Mouse (Mus musculus) myocyte (in vitro differentiated cells): ENCODE results near the gene Thegl. TPM values are rescaled to one million over a fixed set of nuclear protein-coding genes. Genes with fewer than 3 reads are reported as not detected.

Experiments
- H3K27me3 ChIP-seq: one replicate; pipeline ENCODE4 v1.6.1; 2011; ENCODE audit not compliant: control insufficient read depth, insufficient read depth, insufficient read length
- H3K36me3 ChIP-seq: one replicate; pipeline ENCODE4 v1.6.1; 2011; ENCODE audit not compliant: control insufficient read depth, insufficient read depth
- H3K4me2 ChIP-seq: one replicate; pipeline ENCODE4 v1.6.1; 2011; ENCODE audit warnings: low read depth, control low read depth
- H3K4me3 ChIP-seq: one replicate; pipeline ENCODE4 v1.5.1; 2011; ENCODE audit warnings: mild to moderate bottlenecking, control low read depth, moderate library complexity
- H3K79me2 ChIP-seq: one replicate; pipeline ENCODE4 v1.6.1; 2011; ENCODE audit not compliant: control insufficient read depth, insufficient read depth
- H3ac ChIP-seq: one replicate; pipeline ENCODE4 v1.6.1; 2011; ENCODE audit not compliant: control insufficient read depth, insufficient read length
- CEBPB ChIP-seq: IDR thresholded peaks from 2 replicates; pipeline ENCODE4 v1.6.1; 2011; ENCODE audit warnings: mild to moderate bottlenecking, moderate library complexity; ENCODE audit not compliant: poor library complexity, insufficient read depth, severe bottlenecking
- E2F4 ChIP-seq: IDR thresholded peaks from one replicate; pipeline ENCODE4 v1.6.1; 2011; ENCODE audit warnings: mild to moderate bottlenecking, control low read depth, moderate library complexity; ENCODE audit not compliant: insufficient read depth
- MAX ChIP-seq: IDR thresholded peaks from one replicate; pipeline ENCODE4 v1.6.1; 2011; ENCODE audit warnings: low read depth, mild to moderate bottlenecking, control low read depth
- MYOD1 ChIP-seq, 3 experiments: IDR thresholded peaks; one replicate each; pipeline ENCODE4 v1.6.1; 2011; ENCODE audit warnings: control low read depth in 2 of 3, low read depth in 2 of 3, mild to moderate bottlenecking in 2 of 3, moderate library complexity in 1 of 3; ENCODE audit not compliant: insufficient read length in 2 of 3, control insufficient read depth in 1 of 3
- MYOG ChIP-seq, 3 experiments: IDR thresholded peaks; one replicate each; pipeline ENCODE4 v1.6.1; 2011; ENCODE audit warnings: control low read depth in 2 of 3, low read depth in 2 of 3, mild to moderate bottlenecking in 2 of 3; ENCODE audit not compliant: insufficient read length in 2 of 3, control insufficient read depth in 1 of 3, insufficient read depth in 1 of 3
- POLR2A ChIP-seq: IDR thresholded peaks from one replicate; pipeline ENCODE4 v1.6.1; 2011; ENCODE audit warnings: low read depth, mild to moderate bottlenecking, control low read depth, moderate library complexity; ENCODE audit not compliant: insufficient read length
- POLR2AphosphoS2 ChIP-seq: IDR thresholded peaks from one replicate; pipeline ENCODE4 v1.6.1; 2011; ENCODE audit warnings: low read depth, control low read depth; ENCODE audit not compliant: insufficient read length
- REST ChIP-seq: IDR thresholded peaks from one replicate; pipeline ENCODE4 v1.6.1; 2011; ENCODE audit warnings: mild to moderate bottlenecking, control low read depth, moderate library complexity; ENCODE audit not compliant: insufficient read depth, insufficient read length
- SRF ChIP-seq: IDR thresholded peaks from one replicate; pipeline ENCODE4 v1.6.1; 2011; ENCODE audit warnings: low read depth; ENCODE audit not compliant: control insufficient read depth, insufficient read length
- TCF12 ChIP-seq: IDR thresholded peaks from one replicate; pipeline ENCODE4 v1.6.1; 2011; ENCODE audit warnings: mild to moderate bottlenecking, control low read depth; ENCODE audit not compliant: poor library complexity, insufficient read depth, severe bottlenecking
- TCF3 ChIP-seq: IDR thresholded peaks from one replicate; pipeline ENCODE4 v1.6.1; 2011; ENCODE audit warnings: low read depth, control low read depth; ENCODE audit not compliant: insufficient read length
- USF1 ChIP-seq: IDR thresholded peaks from one replicate; pipeline ENCODE4 v1.6.1; 2011; ENCODE audit warnings: low read depth, mild to moderate bottlenecking, control low read depth, moderate library complexity
- polyA plus RNA-seq: library from polyadenylated mRNA; unstranded; fragments of >200 nt; fragmentation: generic; extraction: Trizol; gene quantifications from one replicate; pipeline ENCODE4 v1.2.1, GENCODE M21; 2012; ENCODE audit warnings: missing spikeins

Gene Thegl
- polyA plus RNA-seq, 1 experiment, result not detected

DNA sequence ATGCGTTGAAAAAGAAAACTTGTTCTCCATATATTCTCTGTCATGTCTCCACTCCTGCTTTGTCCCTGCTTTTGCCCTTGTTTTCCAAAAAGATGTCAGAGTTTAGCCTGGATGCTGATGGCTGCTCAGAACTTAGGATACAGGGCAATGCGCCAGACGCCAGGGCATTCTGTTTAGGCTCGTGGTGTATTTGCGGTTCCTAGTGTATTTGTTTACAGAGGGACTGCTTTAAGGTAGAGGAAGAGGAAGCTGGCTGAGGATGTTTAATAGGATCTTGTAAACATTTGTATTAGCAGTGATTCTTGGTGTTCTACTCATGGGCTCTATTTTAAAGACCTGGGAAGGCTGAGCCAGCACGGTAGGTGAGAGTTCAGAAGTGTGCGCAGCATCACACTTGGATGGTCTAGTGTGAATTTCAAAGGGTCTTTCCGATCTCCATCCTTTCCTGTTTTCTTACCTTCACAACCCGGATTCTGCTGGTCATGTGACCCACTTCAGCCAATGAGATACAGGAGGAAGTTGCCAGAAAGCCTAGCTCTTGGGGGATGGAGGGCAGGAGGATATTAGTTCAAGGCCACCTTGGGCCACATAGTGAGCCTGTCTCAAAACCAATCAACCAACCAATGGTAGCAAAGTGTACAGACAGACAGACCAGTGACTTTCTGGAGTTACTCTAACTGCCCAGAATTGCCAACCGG, 70.1 kb downstream of the Thegl start:
- no peak overlapping the region for H3K4me3 ChIP-seq
- H3K36me3 ChIP-seq, result no peaks in the 10 kb centered on the region
- TF ChIP-seq MYOG (IDR thresholded peaks at IDR 0.05; ENCODE audit: control insufficient read depth in 1 of 3, insufficient read depth in 1 of 3, insufficient read length in 2 of 3, low read depth in 2 of 3) (no peak), MYOD1 (IDR thresholded peaks at IDR 0.05; ENCODE audit: control insufficient read depth in 1 of 3, insufficient read length in 2 of 3, low read depth in 2 of 3) (no peak), USF1 (peak; percentile 35)
- no peak overlapping the region for H3ac ChIP-seq
- no peaks in the 10 kb centered on the region for H3K27me3 ChIP-seq
- no peaks in the 10 kb centered on the region for H3K79me2 ChIP-seq
- H3K4me2 ChIP-seq, result no peak overlapping the region

DNA sequence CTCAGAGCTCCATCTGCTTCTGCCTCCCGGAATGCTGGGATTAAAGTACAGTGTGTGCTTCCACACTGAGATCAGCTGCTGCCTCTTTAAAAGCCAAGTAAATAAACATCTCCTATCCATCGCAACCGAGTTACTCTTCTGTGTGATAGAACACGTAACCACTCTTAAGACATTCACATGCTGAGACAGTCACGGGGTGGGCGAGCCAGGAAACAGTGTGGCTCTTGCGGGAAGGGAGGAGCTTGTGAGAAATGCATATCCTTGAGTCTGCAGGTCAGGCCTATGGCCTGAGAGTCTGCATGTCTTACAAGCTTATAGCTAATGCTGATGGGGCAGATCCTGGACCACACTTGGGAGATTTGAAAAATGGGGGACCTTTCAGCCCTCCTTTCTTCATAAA, 70.7 kb downstream of the Thegl start:
- Histone ChIP-seq H3K4me3 (no peak overlapping the region), H3K79me2 (no peaks in the 10 kb centered on the region), H3K4me2 (no peak overlapping the region), H3K27me3 (no peaks in the 10 kb centered on the region), H3ac (no peak overlapping the region), H3K36me3 (no peaks in the 10 kb centered on the region)
- TF ChIP-seq TCF3 (no peak), MYOG (IDR thresholded peaks at IDR 0.05; ENCODE audit: control insufficient read depth in 1 of 3, insufficient read depth in 1 of 3, insufficient read length in 2 of 3, low read depth in 2 of 3) (no peak), USF1 (no peak), REST (no peak), CEBPB (no peak), POLR2A (no peak), SRF (no peak), MYOD1 (IDR thresholded peaks at IDR 0.05; ENCODE audit: control insufficient read depth in 1 of 3, insufficient read length in 2 of 3, low read depth in 2 of 3) (no peak), E2F4 (no peak), POLR2AphosphoS2 (no peak), TCF12 (no peak)

DNA sequence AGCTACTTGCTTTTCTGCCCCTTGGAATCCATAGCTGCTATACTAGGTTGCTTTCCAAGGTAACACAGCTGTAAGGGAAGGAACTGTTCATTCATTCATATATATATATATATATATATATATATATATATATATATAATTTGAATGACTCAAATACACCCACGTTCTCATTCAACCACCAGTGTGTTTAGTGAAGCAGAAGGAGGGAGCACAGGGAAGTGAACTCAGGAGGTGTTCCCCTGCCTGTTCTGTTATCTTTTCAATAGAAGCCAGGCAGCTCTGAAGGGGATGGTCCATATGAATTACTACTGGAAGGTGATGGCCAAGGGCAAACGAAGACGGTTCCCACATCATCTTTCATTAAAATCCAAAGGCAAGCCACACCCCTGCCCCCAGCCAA, 71.3 kb downstream of the Thegl start:
- no peaks in the 10 kb centered on the region for H3K79me2 ChIP-seq
- no peak overlapping the region for H3K4me2 ChIP-seq
- no peaks in the 10 kb centered on the region for H3K27me3 ChIP-seq
- no peak overlapping the region for H3ac ChIP-seq
- no peaks in the 10 kb centered on the region for H3K36me3 ChIP-seq
- TF ChIP-seq CEBPB, result no peak
- no peak for TF ChIP-seq POLR2A
- no peak for TF ChIP-seq MYOG (IDR thresholded peaks at IDR 0.05; ENCODE audit: control insufficient read depth in 1 of 3, insufficient read depth in 1 of 3, insufficient read length in 2 of 3, low read depth in 2 of 3)
- TF ChIP-seq MAX, result no peak
- no peak for TF ChIP-seq USF1
- no peak for TF ChIP-seq MYOD1 (IDR thresholded peaks at IDR 0.05; ENCODE audit: control insufficient read depth in 1 of 3, insufficient read length in 2 of 3, low read depth in 2 of 3)
- no peak for TF ChIP-seq REST
- no peak for TF ChIP-seq POLR2AphosphoS2
- TF ChIP-seq TCF12, result no peak
- no peak for TF ChIP-seq TCF3
- no peak for TF ChIP-seq E2F4
- TF ChIP-seq SRF, result no peak
- H3K4me3 ChIP-seq, result no peak overlapping the region

DNA sequence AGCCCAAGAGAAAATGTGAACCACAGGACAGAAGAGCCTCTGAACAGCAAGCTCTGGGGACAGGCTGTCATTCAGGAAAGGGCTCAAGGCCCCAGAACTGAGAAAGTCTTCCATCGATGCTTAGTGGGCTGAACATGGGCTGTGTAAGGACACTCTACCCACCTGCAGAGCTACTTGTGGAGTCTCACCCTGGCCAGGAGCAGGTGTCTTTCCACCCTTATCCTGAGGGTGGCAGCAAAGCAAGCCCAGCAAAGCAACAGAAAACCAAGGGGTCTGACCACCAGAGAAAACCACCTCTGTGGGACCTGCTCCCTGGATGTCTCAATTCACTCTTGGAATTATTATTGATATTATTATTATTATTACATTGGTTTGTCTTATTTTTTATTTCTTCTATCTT, 73.5 kb downstream of the Thegl start:
- TF ChIP-seq REST (no peak), TCF3 (no peak), TCF12 (no peak), POLR2A (no peak), CEBPB (no peak), MYOD1 (IDR thresholded peaks at IDR 0.05; ENCODE audit: control insufficient read depth in 1 of 3, insufficient read length in 2 of 3, low read depth in 2 of 3) (no peak), POLR2AphosphoS2 (no peak), USF1 (no peak), E2F4 (no peak), SRF (no peak), MYOG (IDR thresholded peaks at IDR 0.05; ENCODE audit: control insufficient read depth in 1 of 3, insufficient read depth in 1 of 3, insufficient read length in 2 of 3, low read depth in 2 of 3) (no peak), MAX (no peak)
- no peak overlapping the region for H3ac ChIP-seq
- no peaks in the 10 kb centered on the region for H3K27me3 ChIP-seq
- no peak overlapping the region for H3K4me2 ChIP-seq
- no peaks in the 10 kb centered on the region for H3K36me3 ChIP-seq
- no peak overlapping the region for H3K4me3 ChIP-seq
- H3K79me2 ChIP-seq, result no peaks in the 10 kb centered on the region

DNA sequence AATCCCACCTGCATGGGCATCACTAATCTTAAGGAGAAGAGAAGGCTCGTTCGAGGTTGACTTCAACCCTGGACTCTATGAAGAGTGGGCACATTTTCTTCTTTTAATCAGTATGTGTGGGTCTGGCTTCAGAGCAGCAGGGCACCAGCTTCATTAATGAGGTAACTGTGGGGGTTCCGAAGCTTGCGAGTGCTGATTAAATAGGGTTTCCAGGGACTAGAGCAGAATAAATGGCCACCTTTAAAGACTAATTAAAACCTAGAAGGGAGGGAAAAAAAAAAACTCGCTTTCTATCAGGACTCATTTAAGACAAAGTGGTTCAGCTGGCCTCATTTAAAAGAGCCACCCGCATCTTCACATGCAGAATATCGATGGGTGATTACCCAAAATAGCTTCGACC, 74.1 kb downstream of the Thegl start:
- TF ChIP-seq USF1 (no peak), MYOG (IDR thresholded peaks at IDR 0.05; ENCODE audit: control insufficient read depth in 1 of 3, insufficient read depth in 1 of 3, insufficient read length in 2 of 3, low read depth in 2 of 3) (no peak), SRF (no peak), MYOD1 (IDR thresholded peaks at IDR 0.05; ENCODE audit: control insufficient read depth in 1 of 3, insufficient read length in 2 of 3, low read depth in 2 of 3) (no peak), CEBPB (no peak), TCF12 (no peak), TCF3 (no peak), POLR2AphosphoS2 (no peak), REST (no peak), E2F4 (no peak), MAX (no peak), POLR2A (no peak)
- H3K4me3 ChIP-seq, result no peak overlapping the region
- no peak overlapping the region for H3K4me2 ChIP-seq
- H3K27me3 ChIP-seq, result no peaks in the 10 kb centered on the region
- H3ac ChIP-seq, result no peak overlapping the region
- H3K36me3 ChIP-seq, result no peaks in the 10 kb centered on the region
- no peaks in the 10 kb centered on the region for H3K79me2 ChIP-seq
